Mouse (Mus musculus): ENCODE data around the gene Dmwd. TPM values are rescaled to one million over a fixed set of nuclear protein-coding genes. Genes with fewer than 3 reads are reported as not detected.

The Dmwd gene
- total and polyA plus RNA-seq, 3 experiments: 18.3 to 70.3 (median 51.5) TPM

GRCm38 (mm10) chr7:19053136-19053532 is 22.9 kb upstream of the Dmwd start:
- H3K4me1 ChIP-seq (ENCODE audit: control insufficient read depth in 1 of 2, insufficient read depth in 2 of 2, low read length in 2 of 2): no peaks in the 10 kb centered on the region
- no peak overlapping the region for H3K9ac ChIP-seq (ENCODE audit: control insufficient read depth, low read depth, low read length, poor library complexity, severe bottlenecking)
- H3K27ac ChIP-seq (ENCODE audit: control insufficient read depth, low read depth, low read length): no peak overlapping the region
- no peaks in the 10 kb centered on the region for H3K79me2 ChIP-seq (ENCODE audit: control insufficient read depth, insufficient read depth, low read length, poor library complexity)
- H3K4me3 ChIP-seq (ENCODE audit: control insufficient read depth in 1 of 2, insufficient read depth in 1 of 2, low read depth in 2 of 2, low read length in 2 of 2): no peak overlapping the region
- no peaks in the 10 kb centered on the region for H3K27me3 ChIP-seq (ENCODE audit: control insufficient read depth in 1 of 2, insufficient read depth in 2 of 2, low read length in 2 of 2)
- H3K36me3 ChIP-seq (ENCODE audit: control insufficient read depth in 1 of 2, insufficient read depth in 2 of 2, low read length in 2 of 2): no peaks in the 10 kb centered on the region; a peak in 1 of 4 replicates
- no peak for TF ChIP-seq CTCF (IDR thresholded peaks at IDR 0.05 in 2 of 3, conservative IDR thresholded peaks at IDR 0.05 in 1 of 3; ENCODE audit: control insufficient read depth in 1 of 3, insufficient read depth in 1 of 3, low read depth in 2 of 3, low read length in 3 of 3, poor library complexity in 1 of 3, severe bottlenecking in 1 of 3)
- TF ChIP-seq SMC3 (IDR thresholded peaks at IDR 0.05; ENCODE audit: low read depth, low read length): no peak
- TF ChIP-seq SIN3A (IDR thresholded peaks at IDR 0.05; ENCODE audit: low read length): no peak
- no peak for TF ChIP-seq UBTF (IDR thresholded peaks at IDR 0.05; ENCODE audit: borderline replicate concordance, insufficient read depth, low read depth, low read length)
- no peak for TF ChIP-seq ETS1 (IDR thresholded peaks at IDR 0.05; ENCODE audit: low read depth, low read length)
- TF ChIP-seq JUND (IDR thresholded peaks at IDR 0.05; ENCODE audit: low read depth, low read length): no peak
- TF ChIP-seq MYC (IDR thresholded peaks at IDR 0.05; ENCODE audit: low read depth, low read length): no peak
- no peak for DNase-seq (ENCODE audit: low read depth, low spot score)
- H3K9me3 ChIP-seq (replicated peaks; ENCODE audit: insufficient read depth, low read length): no peaks in the 10 kb centered on the region

- H3K9ac ChIP-seq (ENCODE audit: control insufficient read depth, low read depth, low read length, poor library complexity, severe bottlenecking): no peak within 1 kb of the TSS
- H3K79me2 ChIP-seq (ENCODE audit: control insufficient read depth, insufficient read depth, low read length, poor library complexity): no peaks in the 10 kb centered on the region
- H3K27ac ChIP-seq (ENCODE audit: control insufficient read depth, low read depth, low read length): no peak within 1 kb of the TSS
- no peaks in the 10 kb centered on the region for H3K27me3 ChIP-seq (ENCODE audit: control insufficient read depth in 1 of 2, insufficient read depth in 2 of 2, low read length in 2 of 2)
- no peak within 1 kb of the TSS for H3K4me3 ChIP-seq (ENCODE audit: control insufficient read depth in 1 of 2, insufficient read depth in 1 of 2, low read depth in 2 of 2, low read length in 2 of 2)
- peak; percentile 35 for DNase-seq (ENCODE audit: low read depth, low spot score)
- no peaks in the 10 kb centered on the region for H3K9me3 ChIP-seq (replicated peaks; ENCODE audit: insufficient read depth, low read length)
- TF ChIP-seq CTCF (IDR thresholded peaks at IDR 0.05 in 2 of 3, conservative IDR thresholded peaks at IDR 0.05 in 1 of 3; ENCODE audit: control insufficient read depth in 1 of 3, insufficient read depth in 1 of 3, low read depth in 2 of 3, low read length in 3 of 3, poor library complexity in 1 of 3, severe bottlenecking in 1 of 3): peak; percentile 36 to 70 (median 46); a peak in 5 of 6 replicates
- no peak for TF ChIP-seq POLR2AphosphoS2 (IDR thresholded peaks at IDR 0.05; ENCODE audit: low read length)
- no peaks in the 10 kb centered on the region; a peak in 1 of 4 replicates for H3K36me3 ChIP-seq (ENCODE audit: control insufficient read depth in 1 of 2, insufficient read depth in 2 of 2, low read length in 2 of 2)
- no peaks in the 10 kb centered on the region for H3K4me1 ChIP-seq (ENCODE audit: control insufficient read depth in 1 of 2, insufficient read depth in 2 of 2, low read length in 2 of 2)
These were observed 21.8 kb upstream of the Dmwd start, which contains the start of gene Rsph6a for GRCm38 (mm10) chr7:19054047-19054776. Gene Rsph6a (plus strand): TSS chr7:19054690.

- Histone ChIP-seq H3K36me3 (ENCODE audit: control insufficient read depth in 1 of 2, insufficient read depth in 2 of 2, low read length in 2 of 2) (no peaks in the 10 kb centered on the region), H3K27me3 (ENCODE audit: control insufficient read depth in 1 of 2, insufficient read depth in 2 of 2, low read length in 2 of 2) (no peaks in the 10 kb centered on the region), H3K9me3 (replicated peaks; ENCODE audit: insufficient read depth, low read length) (no peaks in the 10 kb centered on the region), H3K9ac (ENCODE audit: control insufficient read depth, low read depth, low read length, poor library complexity, severe bottlenecking) (no peak overlapping the region), H3K27ac (ENCODE audit: control insufficient read depth, low read depth, low read length) (no peak overlapping the region), H3K4me3 (ENCODE audit: control insufficient read depth in 1 of 2, insufficient read depth in 1 of 2, low read depth in 2 of 2, low read length in 2 of 2) (no peak overlapping the region), H3K79me2 (ENCODE audit: control insufficient read depth, insufficient read depth, low read length, poor library complexity) (no peaks in the 10 kb centered on the region), H3K4me1 (ENCODE audit: control insufficient read depth in 1 of 2, insufficient read depth in 2 of 2, low read length in 2 of 2) (no peaks in the 10 kb centered on the region)
- no peak for DNase-seq (ENCODE audit: low read depth, low spot score)
- TF ChIP-seq TBP (IDR thresholded peaks at IDR 0.05; ENCODE audit: low read depth, low read length): no peak
- no peak for TF ChIP-seq RAD21 (IDR thresholded peaks at IDR 0.05; ENCODE audit: low read depth, low read length)
- TF ChIP-seq ZMIZ1 (IDR thresholded peaks at IDR 0.05; ENCODE audit: low read depth, low read length): no peak
- no peak for TF ChIP-seq E2F4 (IDR thresholded peaks at IDR 0.05; ENCODE audit: borderline replicate concordance, low read depth, low read length)
- no peak for TF ChIP-seq MYB (IDR thresholded peaks at IDR 0.05; ENCODE audit: low read depth, low read length)
- no peak for TF ChIP-seq POLR2AphosphoS2 (IDR thresholded peaks at IDR 0.05; ENCODE audit: low read length)
- no peak for TF ChIP-seq HCFC1 (IDR thresholded peaks at IDR 0.05; ENCODE audit: low read depth, low read length)
- no peak for TF ChIP-seq NRF1 (IDR thresholded peaks at IDR 0.05; ENCODE audit: insufficient read depth, low read depth, low read length, poor library complexity, severe bottlenecking)
- TF ChIP-seq MYC (IDR thresholded peaks at IDR 0.05; ENCODE audit: low read depth, low read length): no peak
- TF ChIP-seq CHD1 (IDR thresholded peaks at IDR 0.05; ENCODE audit: low read depth, low read length): no peak
- no peak for TF ChIP-seq BHLHE40 (IDR thresholded peaks at IDR 0.05; ENCODE audit: borderline replicate concordance, low read depth, low read length)
- TF ChIP-seq JUND (IDR thresholded peaks at IDR 0.05; ENCODE audit: low read depth, low read length): no peak
- TF ChIP-seq ELF1 (IDR thresholded peaks at IDR 0.05; ENCODE audit: low read depth, low read length): no peak
- no peak for TF ChIP-seq ETS1 (IDR thresholded peaks at IDR 0.05; ENCODE audit: low read depth, low read length)
- TF ChIP-seq USF2 (IDR thresholded peaks at IDR 0.05; ENCODE audit: borderline replicate concordance in 1 of 2, insufficient read depth in 1 of 2, low read depth in 1 of 2, low read length in 2 of 2): no peak
- no peak for TF ChIP-seq GABPA (IDR thresholded peaks at IDR 0.05; ENCODE audit: low read depth, low read length)
- TF ChIP-seq UBTF (IDR thresholded peaks at IDR 0.05; ENCODE audit: borderline replicate concordance, insufficient read depth, low read depth, low read length): no peak
- no peak for TF ChIP-seq POLR2A (IDR thresholded peaks at IDR 0.05; ENCODE audit: control insufficient read depth in 1 of 2, insufficient read depth in 1 of 2, low read depth in 1 of 2, low read length in 2 of 2, poor library complexity in 1 of 2)
- TF ChIP-seq MAX (IDR thresholded peaks at IDR 0.05; ENCODE audit: low read length): no peak
These were observed 21.3 kb upstream of the Dmwd start for GRCm38 (mm10) chr7:19054777-19055076.

All from MEL (cell line).